Mouse (Mus musculus): Measurements from ENCODE around the gene Txndc15. TPM values are rescaled to one million over a fixed set of nuclear protein-coding genes. Genes with fewer than 3 reads are reported as not detected.

Gene Txndc15
- total RNA-seq (2023), result 27.5 TPM

DNA sequence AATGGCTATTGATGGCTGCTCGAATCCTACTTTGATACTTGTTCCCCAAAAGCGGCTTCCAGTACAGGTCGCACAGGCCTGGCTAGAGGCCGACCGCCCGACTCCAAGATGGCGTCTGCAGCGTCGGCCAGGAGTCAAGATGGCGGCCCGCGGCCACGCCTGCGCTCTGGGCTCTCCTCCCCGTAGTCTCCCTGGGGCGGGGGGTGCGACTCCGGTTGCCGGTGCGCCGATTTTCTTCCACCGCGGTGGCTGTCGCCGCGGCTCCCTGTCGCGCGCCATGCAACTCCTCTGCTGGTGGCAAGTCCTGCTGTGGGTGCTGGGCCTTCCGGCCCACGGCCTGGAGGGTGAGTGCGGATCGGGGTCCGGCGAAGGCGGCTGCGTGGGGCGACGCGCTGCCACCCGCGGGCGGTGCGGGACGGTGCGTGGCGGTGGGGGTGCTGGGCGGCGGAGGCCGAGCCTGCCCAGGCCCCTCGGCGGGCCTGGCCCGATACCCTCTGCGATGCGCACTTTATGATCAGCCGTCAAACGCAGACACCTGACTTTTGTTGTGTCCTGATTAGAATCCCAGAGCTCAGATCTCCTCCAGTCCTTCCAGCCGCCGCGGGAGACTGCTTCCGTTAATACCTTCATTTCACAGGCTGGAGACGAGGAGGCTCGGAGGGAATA lies at the start of gene Txndc15:
Txndc15 (plus strand) TSS at position 150 of the 666 bp plus-strand sequence.

DNA sequence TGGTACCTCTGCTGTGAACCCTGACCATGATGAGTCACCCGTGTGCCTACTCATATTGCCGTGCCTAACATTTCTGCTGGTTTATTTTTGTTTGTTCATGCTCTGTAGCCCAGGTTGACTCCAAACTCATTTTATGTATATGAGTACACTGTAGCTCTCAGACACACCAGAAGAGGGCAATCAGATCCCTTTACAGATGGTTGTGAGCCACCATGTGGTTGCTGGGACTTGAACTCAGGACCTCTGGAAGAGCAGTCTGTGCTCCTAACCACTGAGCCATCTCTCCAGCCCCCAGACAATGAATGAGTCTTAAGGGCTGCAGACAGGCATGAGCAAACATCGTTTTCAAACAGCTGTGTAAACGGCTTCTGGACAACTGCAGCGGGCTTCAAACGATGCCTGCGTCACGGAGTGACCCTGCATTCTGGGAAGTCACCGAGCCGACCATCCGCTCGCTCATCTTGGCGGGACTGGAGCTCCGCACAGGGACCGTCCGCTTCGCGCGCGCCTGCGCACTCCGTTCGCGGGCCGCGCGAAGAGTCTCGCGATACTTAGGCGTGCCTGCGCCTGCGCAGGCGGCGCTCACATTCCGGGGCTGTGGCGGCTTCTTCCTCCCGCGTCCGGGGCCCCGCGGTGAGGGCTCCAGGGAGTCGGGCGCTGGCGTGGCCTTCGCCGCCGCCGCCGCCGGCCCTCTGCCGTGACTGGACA lies 21.8 kb upstream of the Txndc15 start, which contains the start of gene B230219D22Rik:
B230219D22Rik (plus strand) TSS at position 590 of the 708 bp plus-strand sequence.

DNA sequence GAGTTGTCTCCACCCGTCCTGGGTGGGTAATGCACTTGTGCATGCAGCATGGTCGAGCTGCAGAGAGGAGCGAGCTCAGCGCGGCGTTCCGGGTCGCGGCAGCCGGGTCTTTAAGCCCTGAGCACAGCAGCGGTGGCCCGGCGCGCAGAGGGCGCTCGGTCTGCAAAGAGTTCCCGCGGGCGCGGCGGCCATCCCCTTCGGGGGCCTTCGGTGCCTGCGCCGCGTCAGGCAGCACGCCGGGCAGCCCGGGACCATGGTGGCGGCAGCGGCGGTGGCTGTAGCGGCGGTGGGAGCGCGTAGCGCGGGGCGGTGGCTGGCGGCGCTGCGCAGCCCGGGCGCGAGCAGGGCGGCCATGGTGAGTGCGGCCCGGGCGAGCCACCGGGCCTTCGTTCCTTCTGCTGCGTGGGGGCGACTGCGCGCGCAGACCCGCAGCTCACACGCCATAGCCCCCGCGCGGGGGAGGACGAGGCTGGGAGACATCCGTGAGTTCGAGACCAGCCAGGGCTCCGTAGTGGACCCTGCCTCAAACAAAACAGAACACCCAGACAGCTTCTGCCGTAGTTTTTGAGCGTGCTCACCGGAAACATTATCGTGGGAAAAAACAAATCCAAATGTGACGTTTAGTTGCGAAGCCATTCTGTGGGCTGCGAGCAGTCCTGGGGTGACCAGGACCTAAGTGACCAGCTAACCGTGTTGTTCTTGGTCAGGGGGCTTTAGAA lies 12.8 kb downstream of the Txndc15 start, which contains the start of gene Pcbd2:
Pcbd2 (plus strand) TSS at position 249 of the 719 bp plus-strand sequence.

Other genes with a start within 250 kb of the Txndc15 start
- gene Dbn1, start 226.5 kb upstream of the Txndc15 start, total RNA-seq (2023), result 0.24 TPM
- gene Pdlim7, start 201.0 kb upstream of the Txndc15 start, total RNA-seq (2023), result 11.0 TPM
- gene Dok3, start 185.4 kb upstream of the Txndc15 start, total RNA-seq (2023), result 15.6 TPM
- 74.8 TPM for gene Ddx41, start 178.0 kb upstream of the Txndc15 start, total RNA-seq (2023)
- 173 TPM for gene Fam193b, start 143.5 kb upstream of the Txndc15 start, total RNA-seq (2023)
- 102 TPM for gene Tmed9, start 140.9 kb upstream of the Txndc15 start, total RNA-seq (2023)
- 31.1 TPM for gene B4galt7, start 114.8 kb upstream of the Txndc15 start, total RNA-seq (2023)
- 22.6 TPM for gene Caml, start 91.6 kb upstream of the Txndc15 start, total RNA-seq (2023)
- gene Ddx46, start 79.6 kb upstream of the Txndc15 start, total RNA-seq (2023), result 96.7 TPM
- 24.9 TPM for gene B230219D22Rik, start 21.5 kb upstream of the Txndc15 start, total RNA-seq (2023)
- 29.6 TPM for gene Pcbd2, start 12.7 kb downstream of the Txndc15 start, total RNA-seq (2023)
- not detected for gene Catsper3, start 69.9 kb downstream of the Txndc15 start, total RNA-seq (2023)
- gene Pitx1, start 121.5 kb downstream of the Txndc15 start, total RNA-seq (2023), result not detected